Mouse (Mus musculus): ENCODE data around the gene Large1. TPM values are rescaled to one million over a fixed set of nuclear protein-coding genes. Genes with fewer than 3 reads are reported as not detected.
"Not testable (repeated sequence)": the region's sequence is repeated elsewhere in the genome, so short reads cannot be mapped to it uniquely, and the experiment has no call there.

Large1 gene
- polyA plus RNA-seq, 1 experiment, result 2.1 TPM

DNA sequence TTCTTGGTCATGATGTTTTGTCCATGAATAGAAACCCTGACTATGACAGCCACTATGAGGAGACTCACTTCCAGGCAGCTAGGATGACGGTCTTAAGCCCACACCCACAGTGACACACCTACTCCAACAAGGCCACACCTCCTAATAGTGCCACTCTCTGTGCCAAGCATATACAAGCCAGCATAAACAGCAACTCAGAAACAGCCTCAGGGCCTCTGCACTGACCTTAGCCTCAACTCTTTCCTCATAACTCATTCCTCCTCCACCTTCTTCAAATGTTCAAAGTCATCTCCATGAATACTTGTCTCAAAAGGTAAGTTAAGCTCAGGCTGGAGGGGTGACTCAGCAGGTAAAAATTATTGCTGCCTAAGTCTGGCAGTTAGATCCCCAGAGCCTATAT is 29.7 kb downstream of the Large1 start:
- no peak for TF ChIP-seq POLR2A (IDR thresholded peaks at IDR 0.05; ENCODE audit: low read depth, low read length)
- TF ChIP-seq CTCF (IDR thresholded peaks at IDR 0.05; ENCODE audit: extremely low read depth, insufficient read depth, insufficient read length, insufficient replicate concordance), result no peak
- 69% methylated on average over 1 of the region's 1 CpGs for WGBS
- DNase-seq (ENCODE audit: low read depth in 1 of 2, low spot score in 2 of 2), result no peak
- Histone ChIP-seq H3K4me3 (ENCODE audit: extremely low read depth, insufficient read depth, insufficient read length) (no peak overlapping the region), H3K27me3 (ENCODE audit: control insufficient read depth, insufficient read depth, low read length) (no peaks in the 10 kb centered on the region), H3K27ac (ENCODE audit: insufficient read depth, low read length) (no peak overlapping the region), H3K4me1 (ENCODE audit: control insufficient read depth, insufficient read depth, insufficient read length) (no peaks in the 10 kb centered on the region), H3K36me3 (ENCODE audit: control insufficient read depth, insufficient read depth, low read length) (no peaks in the 10 kb centered on the region)

- not testable (repeated sequence) for H3K36me3 ChIP-seq (ENCODE audit: control insufficient read depth, insufficient read depth, low read length); H3K4me1 ChIP-seq (ENCODE audit: control insufficient read depth, insufficient read depth, insufficient read length); H3K27me3 ChIP-seq (ENCODE audit: control insufficient read depth, insufficient read depth, low read length); H3K27ac ChIP-seq (ENCODE audit: insufficient read depth, low read length); DNase-seq (ENCODE audit: low read depth in 1 of 2, low spot score in 2 of 2); H3K4me3 ChIP-seq (ENCODE audit: extremely low read depth, insufficient read depth, insufficient read length)
- WGBS, result 78% methylated on average over 1 of the region's 3 CpGs
Observed at GRCm38 (mm10) chr8:73319500-73319899, 33.8 kb downstream of the Large1 start.

DNA sequence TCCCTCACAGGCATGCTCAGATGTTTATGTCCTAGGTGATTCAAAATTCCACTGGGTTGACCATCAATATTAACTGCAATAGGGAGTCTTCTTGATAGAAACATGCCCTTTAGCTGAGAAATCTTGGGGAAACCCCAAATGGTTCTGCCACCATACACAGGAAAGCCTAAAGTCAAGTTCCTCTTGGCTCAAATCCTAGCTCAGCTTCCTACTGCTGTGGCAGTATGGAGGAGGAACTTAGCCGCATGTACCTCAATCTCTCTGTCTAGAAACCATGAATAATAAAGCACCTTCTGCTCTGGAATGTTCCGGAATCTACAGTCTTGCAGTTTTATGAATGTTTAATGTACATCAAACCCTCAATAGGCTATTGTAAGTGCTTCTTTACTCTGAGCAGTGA is 39.4 kb downstream of the Large1 start:
- H3K4me1 ChIP-seq (ENCODE audit: control insufficient read depth, insufficient read depth, insufficient read length), result no peaks in the 10 kb centered on the region
- no peak overlapping the region for H3K27ac ChIP-seq (ENCODE audit: insufficient read depth, low read length)
- no peaks in the 10 kb centered on the region for H3K27me3 ChIP-seq (ENCODE audit: control insufficient read depth, insufficient read depth, low read length)
- no peaks in the 10 kb centered on the region for H3K36me3 ChIP-seq (ENCODE audit: control insufficient read depth, insufficient read depth, low read length)
- H3K4me3 ChIP-seq (ENCODE audit: extremely low read depth, insufficient read depth, insufficient read length), result no peak overlapping the region
- TF ChIP-seq CTCF (IDR thresholded peaks at IDR 0.05; ENCODE audit: extremely low read depth, insufficient read depth, insufficient read length, insufficient replicate concordance) (no peak), POLR2A (IDR thresholded peaks at IDR 0.05; ENCODE audit: low read depth, low read length) (no peak)
- no peak for DNase-seq (ENCODE audit: low read depth in 1 of 2, low spot score in 2 of 2)
- 25% methylated on average over 2 of the region's 2 CpGs for WGBS

DNA sequence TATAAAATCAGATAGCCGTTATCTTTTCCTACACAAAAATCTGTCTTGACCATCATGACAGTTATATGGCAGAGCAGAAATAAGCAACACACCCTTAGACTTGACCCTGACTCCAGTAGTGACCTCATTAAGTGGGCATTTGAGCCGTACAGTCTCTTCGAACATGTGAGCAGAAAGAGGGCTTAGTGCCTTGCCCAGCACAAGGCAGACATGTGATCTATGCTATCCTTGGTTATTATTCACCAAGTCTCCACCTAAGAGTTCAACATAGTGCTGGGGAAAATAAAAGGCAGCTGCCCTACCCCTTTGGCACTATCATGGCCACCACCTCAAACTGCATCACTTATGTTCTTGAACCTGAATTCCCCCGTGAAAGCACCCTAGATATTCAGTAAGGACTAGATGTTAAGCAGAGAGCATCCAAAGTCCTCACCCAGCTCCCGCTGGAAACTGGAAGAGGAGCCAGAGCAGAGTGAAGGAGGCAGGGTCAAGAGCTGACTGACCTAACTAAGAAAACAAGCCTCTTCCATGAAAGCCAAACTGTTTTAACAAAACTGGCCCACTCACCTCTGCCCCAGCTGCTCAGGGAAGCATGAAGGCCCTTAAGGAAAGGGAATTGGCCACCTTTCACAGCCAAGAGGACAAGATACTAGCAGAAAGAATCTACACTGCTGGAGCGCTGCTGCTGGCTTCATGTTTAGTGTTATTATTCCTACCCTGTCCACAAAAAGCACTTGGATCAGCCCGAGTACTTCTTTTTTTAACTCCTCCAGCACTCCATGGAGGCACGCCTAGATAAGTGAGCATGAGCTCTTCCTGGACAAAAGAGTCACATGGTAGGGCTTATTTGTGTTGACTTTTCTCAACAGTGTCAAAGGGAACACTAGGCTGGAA is 40.4 kb downstream of the Large1 start:
- Histone ChIP-seq H3K36me3 (ENCODE audit: control insufficient read depth, insufficient read depth, low read length) (no peaks in the 10 kb centered on the region), H3K27ac (ENCODE audit: insufficient read depth, low read length) (no peak overlapping the region), H3K4me1 (ENCODE audit: control insufficient read depth, insufficient read depth, insufficient read length) (no peaks in the 10 kb centered on the region), H3K4me3 (ENCODE audit: extremely low read depth, insufficient read depth, insufficient read length) (no peak overlapping the region), H3K27me3 (ENCODE audit: control insufficient read depth, insufficient read depth, low read length) (no peaks in the 10 kb centered on the region)
- WGBS, result 86% methylated on average over 8 of the region's 8 CpGs
- no peak for DNase-seq (ENCODE audit: low read depth in 1 of 2, low spot score in 2 of 2)
- TF ChIP-seq CTCF (IDR thresholded peaks at IDR 0.05; ENCODE audit: extremely low read depth, insufficient read depth, insufficient read length, insufficient replicate concordance) (no peak), POLR2A (IDR thresholded peaks at IDR 0.05; ENCODE audit: low read depth, low read length) (no peak)

GRCm38 (mm10) chr8:73310471-73310870 is 42.9 kb downstream of the Large1 start:
- Histone ChIP-seq H3K27me3 (ENCODE audit: control insufficient read depth, insufficient read depth, low read length) (no peaks in the 10 kb centered on the region), H3K4me3 (ENCODE audit: extremely low read depth, insufficient read depth, insufficient read length) (no peak overlapping the region), H3K4me1 (ENCODE audit: control insufficient read depth, insufficient read depth, insufficient read length) (no peaks in the 10 kb centered on the region), H3K36me3 (ENCODE audit: control insufficient read depth, insufficient read depth, low read length) (no peaks in the 10 kb centered on the region), H3K27ac (ENCODE audit: insufficient read depth, low read length) (no peak overlapping the region)
- no peak for DNase-seq (ENCODE audit: low read depth in 1 of 2, low spot score in 2 of 2)
- WGBS, result 91% methylated on average over 1 of the region's 1 CpGs
- TF ChIP-seq POLR2A (IDR thresholded peaks at IDR 0.05; ENCODE audit: low read depth, low read length), result no peak
- no peak for TF ChIP-seq CTCF (IDR thresholded peaks at IDR 0.05; ENCODE audit: extremely low read depth, insufficient read depth, insufficient read length, insufficient replicate concordance)

GRCm38 (mm10) chr8:73310036-73310435 is 43.3 kb downstream of the Large1 start:
- Histone ChIP-seq H3K36me3 (ENCODE audit: control insufficient read depth, insufficient read depth, low read length) (no peaks in the 10 kb centered on the region), H3K4me3 (ENCODE audit: extremely low read depth, insufficient read depth, insufficient read length) (no peak overlapping the region), H3K27ac (ENCODE audit: insufficient read depth, low read length) (no peak overlapping the region), H3K27me3 (ENCODE audit: control insufficient read depth, insufficient read depth, low read length) (no peaks in the 10 kb centered on the region), H3K4me1 (ENCODE audit: control insufficient read depth, insufficient read depth, insufficient read length) (no peaks in the 10 kb centered on the region)
- TF ChIP-seq POLR2A (IDR thresholded peaks at IDR 0.05; ENCODE audit: low read depth, low read length) (no peak), CTCF (IDR thresholded peaks at IDR 0.05; ENCODE audit: extremely low read depth, insufficient read depth, insufficient read length, insufficient replicate concordance) (no peak)
- no peak for DNase-seq (ENCODE audit: low read depth in 1 of 2, low spot score in 2 of 2)

GRCm38 (mm10) chr8:73303907-73304306 is 49.4 kb downstream of the Large1 start:
- Histone ChIP-seq H3K27ac (ENCODE audit: insufficient read depth, low read length) (no peak overlapping the region), H3K27me3 (ENCODE audit: control insufficient read depth, insufficient read depth, low read length) (no peaks in the 10 kb centered on the region), H3K4me1 (ENCODE audit: control insufficient read depth, insufficient read depth, insufficient read length) (no peaks in the 10 kb centered on the region), H3K4me3 (ENCODE audit: extremely low read depth, insufficient read depth, insufficient read length) (no peak overlapping the region), H3K36me3 (ENCODE audit: control insufficient read depth, insufficient read depth, low read length) (no peaks in the 10 kb centered on the region)
- WGBS, result 71% methylated on average over 4 of the region's 4 CpGs
- TF ChIP-seq POLR2A (IDR thresholded peaks at IDR 0.05; ENCODE audit: low read depth, low read length) (no peak), CTCF (IDR thresholded peaks at IDR 0.05; ENCODE audit: extremely low read depth, insufficient read depth, insufficient read length, insufficient replicate concordance) (no peak)
- no peak for DNase-seq (ENCODE audit: low read depth in 1 of 2, low spot score in 2 of 2)
